Mouse (Mus musculus): Measurements from ENCODE around the gene Smo.
A peak's percentile ranks its signal among the peaks of the same experiment; 100 is the strongest.

The Smo gene

DNA sequence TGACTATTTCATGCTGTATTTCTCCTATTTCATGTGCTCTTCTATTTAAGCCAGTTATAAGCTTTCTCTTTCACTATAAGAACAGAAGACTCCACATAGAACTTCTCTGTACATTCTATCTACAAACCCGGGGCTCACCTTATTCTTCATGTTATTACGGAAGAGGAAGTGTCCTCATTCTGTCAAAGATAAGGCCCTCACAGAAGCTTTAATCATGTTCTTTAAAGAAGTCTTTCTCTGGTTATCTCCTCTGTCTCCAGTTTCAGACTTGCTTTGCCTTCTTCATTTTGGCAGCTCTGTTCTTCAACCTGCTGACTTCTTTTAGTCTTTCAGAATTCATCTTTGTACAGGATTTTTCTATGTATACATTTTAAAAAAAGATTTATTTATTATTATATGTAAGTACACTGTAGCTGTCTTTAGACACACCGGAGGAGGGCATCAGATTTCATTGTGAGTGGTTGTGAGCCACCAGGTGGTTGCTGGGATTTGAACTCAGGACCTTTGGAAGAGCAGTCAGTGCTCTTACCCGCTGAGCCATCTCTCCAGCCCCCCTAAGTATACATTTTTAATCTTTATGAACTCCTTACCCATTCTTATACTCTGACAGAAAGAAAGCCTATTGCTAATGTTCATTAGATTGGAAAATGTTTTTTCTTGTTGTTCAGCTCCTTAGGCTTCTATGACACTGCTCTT is 41.4 kb downstream of the Smo start:
- DNase-seq (ENCODE audit: low spot score) = no peak

DNA sequence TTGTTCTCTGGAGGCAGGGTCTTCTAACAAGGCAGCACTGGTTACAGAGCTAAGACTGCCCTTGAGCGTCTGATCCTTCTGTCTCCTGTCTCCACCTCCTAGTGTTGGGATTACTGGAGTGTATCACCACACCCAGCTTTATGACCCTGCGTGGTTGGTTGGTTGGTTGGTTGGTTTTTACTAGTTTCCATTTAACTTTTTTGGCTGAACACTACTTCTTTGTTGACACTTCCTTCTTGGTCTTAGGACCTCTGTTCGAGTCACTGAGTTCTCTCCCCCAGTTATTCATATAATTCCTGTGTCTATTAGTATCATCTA is 41.9 kb downstream of the Smo start:
- DNase-seq (ENCODE audit: low spot score) = no peak

DNA sequence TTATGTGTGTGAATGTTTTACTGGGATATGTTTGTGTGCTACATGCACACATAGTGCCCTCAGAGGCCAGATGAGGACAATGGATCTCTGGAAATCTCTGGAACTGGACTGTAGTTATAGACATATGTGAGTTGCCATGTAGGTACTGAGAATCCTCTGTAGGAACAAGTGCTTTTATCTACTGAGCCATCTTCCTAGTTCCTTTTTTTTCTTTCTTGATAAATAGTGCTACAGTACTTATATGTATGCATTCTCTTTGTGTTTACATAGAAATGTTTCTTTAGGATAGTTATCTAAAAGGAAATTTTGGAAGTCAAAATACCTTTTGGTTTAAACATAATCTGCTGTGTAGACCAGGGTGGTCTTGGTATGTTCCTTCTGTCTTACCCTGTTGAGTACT is 44.8 kb downstream of the Smo start:
- DNase-seq (ENCODE audit: low spot score) = no peak

DNA sequence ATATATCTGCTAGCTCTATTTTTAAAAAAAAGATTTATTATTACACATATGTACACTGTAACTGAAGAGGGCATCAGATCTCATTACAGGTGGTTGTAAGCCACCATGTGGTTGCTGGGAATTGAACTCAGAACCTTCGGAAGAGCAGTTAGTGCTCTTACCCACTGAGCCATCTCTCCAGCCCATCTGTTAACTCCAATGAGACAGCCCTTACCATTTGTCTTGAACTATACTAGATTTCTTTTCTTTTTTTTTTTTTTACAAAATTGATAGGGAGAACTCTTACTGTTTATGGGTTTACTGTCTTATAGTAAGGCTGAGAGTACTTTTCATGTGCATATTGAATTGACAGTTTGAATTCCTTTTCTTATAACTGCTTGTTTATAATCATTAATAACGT is 45.3 kb downstream of the Smo start:
- no peak for DNase-seq (ENCODE audit: low spot score)

DNA sequence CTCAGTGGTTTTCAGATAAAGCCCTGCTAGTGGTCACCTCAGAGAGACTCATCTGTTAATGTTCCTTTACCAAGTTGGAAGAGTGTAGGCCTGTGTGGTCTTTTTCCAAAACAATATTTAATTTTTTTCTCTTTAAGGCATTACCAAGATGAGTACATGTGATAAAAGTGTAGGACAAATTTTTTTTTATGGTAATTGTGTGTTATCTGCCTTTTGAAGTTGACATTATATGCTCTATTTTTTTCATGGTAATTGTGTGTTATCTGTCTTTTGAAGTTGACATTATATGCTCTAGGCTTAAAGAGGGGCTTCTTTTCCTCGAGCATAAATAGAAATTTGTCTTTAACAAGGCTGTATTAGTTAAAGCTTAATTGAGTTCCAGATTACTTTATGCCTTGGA is 46.9 kb downstream of the Smo start:
- no peak for DNase-seq (ENCODE audit: low spot score)

DNA sequence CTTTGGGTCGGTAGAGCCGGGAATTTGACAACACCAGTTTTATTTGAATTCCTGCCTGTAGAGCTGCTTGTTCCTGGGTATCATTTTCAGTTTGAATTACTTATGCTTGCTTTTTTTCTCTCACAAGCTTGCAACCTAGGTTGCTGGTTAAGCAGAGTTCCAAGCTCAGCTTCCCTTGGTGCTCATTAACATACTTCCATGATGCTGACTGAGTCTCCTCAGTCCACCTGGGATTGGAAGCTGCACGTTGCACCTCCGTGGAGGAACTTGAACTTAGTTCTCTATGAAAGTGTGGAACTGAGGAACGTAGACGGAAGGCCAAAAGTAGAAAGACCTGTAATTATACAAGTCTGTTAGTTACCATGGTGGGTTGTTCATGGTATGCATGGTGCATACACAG is 48.7 kb downstream of the Smo start:
- no peak for DNase-seq (ENCODE audit: low spot score)

DNA sequence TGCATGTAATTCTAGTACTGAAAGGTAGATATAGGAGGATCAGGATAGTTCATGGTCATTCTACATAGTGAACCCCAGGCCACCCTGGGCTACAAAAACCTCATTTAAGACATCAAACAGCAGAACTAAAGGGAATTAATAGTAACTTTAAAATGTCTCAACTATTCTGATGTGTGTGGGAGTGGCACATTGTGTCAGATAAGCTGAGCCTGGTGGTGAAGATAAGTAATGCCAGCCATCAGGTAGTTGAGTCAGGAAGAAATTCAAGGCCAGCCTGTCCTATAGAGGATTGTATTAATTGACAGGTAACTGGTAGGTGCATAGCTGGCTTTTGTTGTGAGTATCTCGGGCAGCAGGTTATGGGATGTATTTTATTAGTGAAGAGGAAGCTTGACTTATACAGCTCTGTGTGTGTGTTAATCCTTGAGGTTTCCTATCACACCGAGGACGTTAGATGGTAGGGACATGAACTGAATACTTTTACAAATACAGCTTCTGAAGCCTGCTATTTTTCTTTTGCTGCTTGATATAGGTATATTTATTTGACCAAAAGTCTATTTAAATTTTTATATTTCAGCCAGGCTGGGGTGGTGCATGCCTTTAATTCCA is 49.2 kb downstream of the Smo start:
- DNase-seq (ENCODE audit: low spot score) = no peak

DNA sequence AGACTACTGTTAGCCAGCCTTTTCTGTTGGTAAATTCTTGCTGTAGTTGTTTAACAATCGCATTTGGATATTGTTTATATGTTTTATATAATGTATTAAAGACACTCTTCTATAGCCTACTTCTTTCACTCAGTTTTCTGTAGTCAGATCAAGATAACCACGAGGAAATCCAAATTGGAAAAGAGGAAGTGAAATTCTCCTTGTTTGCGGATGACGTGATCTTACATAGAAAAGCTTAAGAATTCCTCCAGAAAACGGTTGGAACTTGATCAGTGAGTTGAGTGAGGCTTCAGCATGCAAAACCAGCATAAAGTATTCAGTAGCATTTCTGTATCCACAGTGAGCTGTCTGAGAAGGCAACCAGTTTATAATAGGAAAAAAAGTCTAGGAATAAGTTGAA is 50.5 kb downstream of the Smo start:
- no peak for DNase-seq (ENCODE audit: low spot score)

DNA sequence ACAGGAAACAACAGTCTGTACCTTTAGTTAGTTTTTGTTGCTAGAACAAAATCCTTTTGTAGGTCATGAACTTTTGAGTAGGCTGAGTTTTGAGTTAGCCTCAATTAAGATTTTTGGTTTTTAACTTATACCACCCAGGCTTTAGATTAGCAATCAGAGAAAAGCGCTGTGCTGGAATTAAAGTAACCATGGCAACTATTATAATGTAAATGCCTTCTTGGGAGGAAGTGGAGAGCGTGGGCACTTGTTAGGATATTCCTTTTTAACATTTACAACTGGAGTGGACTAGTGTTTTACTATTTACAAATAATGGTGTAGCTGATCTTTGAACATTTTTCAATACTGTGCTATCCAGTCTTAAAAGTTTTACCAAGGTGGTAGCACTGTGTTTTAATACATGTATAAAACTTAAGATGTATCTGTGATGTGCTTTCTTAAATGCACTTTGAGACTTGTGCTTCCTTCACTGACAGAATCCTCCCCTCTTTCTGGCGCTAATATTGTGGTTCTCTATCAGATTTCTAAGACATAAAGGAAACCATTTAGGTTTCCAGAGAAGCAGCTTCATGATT is 53.6 kb downstream of the Smo start:
- no peak for DNase-seq (ENCODE audit: low spot score)

DNA sequence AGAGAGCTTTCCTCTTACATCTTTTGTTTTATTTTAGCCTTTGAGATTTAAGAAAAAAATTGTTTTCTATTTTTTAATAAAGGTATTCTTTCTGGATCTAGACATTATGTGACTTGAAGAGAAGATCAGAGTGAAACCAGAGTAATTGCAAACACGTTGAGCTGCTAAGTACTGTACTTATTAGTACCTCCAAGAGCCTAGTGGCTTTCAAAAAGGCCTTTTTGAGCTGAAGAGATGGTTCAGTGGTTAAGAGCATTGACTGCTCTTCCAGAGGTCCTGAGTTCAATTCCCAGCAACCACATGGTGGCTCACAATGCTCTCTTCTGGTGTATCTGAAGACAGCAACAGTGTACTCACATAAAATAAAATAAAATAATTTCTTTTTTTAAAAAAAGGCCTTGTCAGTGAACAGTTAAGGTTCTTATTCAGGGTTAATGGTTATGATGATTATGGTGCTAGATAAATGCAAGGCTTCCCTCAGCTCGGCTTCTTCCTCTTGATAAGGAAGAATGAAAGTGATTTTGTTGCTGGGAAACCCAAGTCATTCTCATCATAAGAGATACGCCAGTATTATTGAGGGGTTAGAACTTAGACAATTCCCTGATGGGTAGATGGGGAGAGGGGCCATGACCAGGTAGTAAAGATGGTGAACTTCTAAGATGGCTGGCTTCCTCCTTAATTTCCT is 54.9 kb downstream of the Smo start:
- DNase-seq (ENCODE audit: low spot score) = no peak

DNA sequence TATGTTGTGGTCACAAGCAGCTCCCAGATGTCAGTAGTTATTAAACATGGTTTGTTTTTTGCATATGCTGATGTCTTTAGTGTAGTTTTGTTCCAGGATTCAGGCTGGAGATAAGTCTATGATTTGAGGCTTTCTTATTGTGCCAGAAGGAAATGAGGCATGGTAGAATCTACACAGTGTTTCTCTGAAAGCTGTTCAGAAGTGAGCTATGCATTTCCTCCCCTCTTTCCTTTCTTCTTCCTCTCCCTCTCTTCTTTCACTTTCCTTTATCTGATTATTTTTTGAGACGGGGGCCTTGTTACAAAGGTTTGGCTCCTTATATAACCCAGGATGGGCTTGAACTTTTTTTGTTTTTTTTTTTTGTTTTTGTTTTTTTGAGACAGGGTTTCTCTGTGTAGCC is 58.2 kb downstream of the Smo start:
- DNase-seq (ENCODE audit: low spot score) = no peak

DNA sequence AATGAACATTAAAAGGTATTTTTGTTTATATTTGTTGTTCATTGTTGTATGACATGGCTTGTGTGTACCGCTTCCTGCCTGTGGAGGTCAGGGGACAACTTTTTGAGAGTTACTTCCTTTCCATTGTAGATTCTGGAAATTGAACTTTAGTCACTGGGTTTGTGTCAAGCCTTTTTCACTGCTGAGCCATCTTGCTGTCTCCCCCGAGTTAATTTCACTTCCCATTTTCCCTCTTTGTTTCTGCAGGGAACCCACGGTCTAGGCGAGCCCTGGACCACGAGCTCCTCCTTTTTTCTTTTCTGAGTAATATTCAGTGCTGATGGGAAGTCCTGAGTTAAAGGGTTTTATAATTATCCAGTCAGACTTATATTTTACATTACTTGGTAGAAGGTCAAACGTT is 59.3 kb downstream of the Smo start:
- DNase-seq (ENCODE audit: low spot score) = no peak

DNA sequence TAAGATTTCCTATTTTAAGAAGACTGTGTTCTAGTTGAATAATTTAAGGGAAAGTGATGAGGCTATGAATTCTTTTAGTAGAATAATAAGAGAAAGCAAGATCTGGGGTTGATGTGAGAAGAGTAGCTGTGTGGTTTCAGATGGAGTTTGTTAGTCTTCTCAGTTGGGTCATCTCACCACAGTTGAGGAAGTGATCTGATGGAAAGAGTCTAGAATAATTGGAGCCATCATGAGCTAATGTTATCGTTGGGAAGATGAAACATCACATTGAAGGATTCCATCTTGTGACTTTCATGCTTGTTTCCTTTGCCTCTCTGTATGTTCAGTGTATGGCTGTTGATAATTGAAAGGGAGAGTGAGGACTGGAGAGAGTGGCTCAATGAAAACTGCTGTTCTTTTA is 67.7 kb downstream of the Smo start:
- no peak for DNase-seq (ENCODE audit: low spot score)

DNA sequence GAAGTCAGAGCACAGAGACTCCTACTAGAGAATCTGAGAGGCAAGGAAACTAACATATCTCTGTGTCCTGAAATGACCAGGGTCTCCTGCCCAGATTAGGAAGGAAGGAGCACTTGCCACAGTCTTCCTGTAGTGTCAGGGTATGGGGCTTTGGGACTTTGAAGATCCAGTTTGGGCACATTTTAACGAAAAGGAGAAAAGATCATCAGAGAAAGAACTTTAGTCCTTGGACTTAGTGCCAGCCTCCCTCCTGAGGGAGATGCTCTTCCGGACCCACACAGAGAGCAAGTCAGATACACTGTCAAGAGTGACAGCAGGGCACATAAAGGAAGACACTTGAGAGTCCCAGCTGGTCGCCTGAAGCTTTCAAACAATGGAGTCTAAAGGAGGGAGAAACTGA is 68.7 kb downstream of the Smo start:
- DNase-seq (ENCODE audit: low spot score) = no peak

DNA sequence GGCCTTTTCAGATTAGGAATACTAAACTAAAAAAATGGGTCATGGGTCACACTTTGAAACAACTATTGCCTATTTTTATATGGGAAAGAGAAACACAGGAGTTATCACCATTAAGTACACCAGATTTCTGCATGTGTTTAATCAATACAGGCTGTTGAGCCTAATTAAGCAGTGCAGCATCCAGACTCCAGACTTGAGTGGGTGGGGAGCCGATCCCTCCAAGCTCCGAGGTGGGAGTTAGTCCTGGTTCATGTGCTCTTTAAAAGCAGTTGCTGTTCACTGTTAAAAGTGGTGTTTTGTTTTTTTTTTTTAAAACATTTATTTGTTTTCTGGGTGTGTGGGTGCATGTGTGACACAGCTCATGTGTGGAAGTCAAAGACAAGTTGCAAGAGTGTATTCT is 70.1 kb downstream of the Smo start:
- DNase-seq (ENCODE audit: low spot score) = peak; percentile 48

Measured in layer of hippocampus, adult 11-12 months (tissue).